Mouse (Mus musculus): ENCODE data around the gene Hist1h2bp. TPM values are rescaled to one million over a fixed set of nuclear protein-coding genes. Genes with fewer than 3 reads are reported as not detected.
"Not testable (repeated sequence)": the region's sequence is repeated elsewhere in the genome, so short reads cannot be mapped to it uniquely, and the experiment has no call there.

Gene Hist1h2bp
- polyA plus RNA-seq (2014; fragmentation: Nextera tagmentation; extraction: Ambion mirVana): 2.5 TPM in 2 replicates

GRCm38 (mm10) chr13:21786899-21787629, at the start of gene Hist1h2bp, which contains the start of gene Hist1h2an:
Hist1h2bp (plus strand) TSS chr13:21787461.
Hist1h2an (minus strand) TSS chr13:21787218.
- H3K9me3 ChIP-seq (ENCODE audit: control insufficient read depth, low read length); H3K27me3 ChIP-seq (ENCODE audit: control insufficient read depth, insufficient read depth, low read length); H3K36me3 ChIP-seq (ENCODE audit: control insufficient read depth, insufficient read depth, low read length): not testable (repeated sequence)
- WGBS: under 1% methylated on average over 33 of the region's 63 CpGs
- Histone ChIP-seq H3K4me3 (ENCODE audit: low read depth, low read length) (peak within 1 kb of the TSS; percentile 34), H3K9ac (ENCODE audit: low read length) (peak within 1 kb of the TSS; percentile 64), H3K4me2 (peak within 1 kb of the TSS; percentile 48), H3K27ac (ENCODE audit: low read depth, low read length) (peak within 1 kb of the TSS; percentile 87), H3K4me1 (ENCODE audit: control insufficient read depth, insufficient read depth, low read length) (peaks cover 34% of the 10 kb centered on the region)
- ATAC-seq (ENCODE audit: low FRiP score) (peak; percentile 95), DNase-seq (ENCODE audit: low spot score, missing footprints) (peak; percentile 99)

- Histone ChIP-seq H3K27ac (ENCODE audit: low read depth, low read length) (no peak overlapping the region), H3K27me3 (ENCODE audit: control insufficient read depth, insufficient read depth, low read length) (no peaks in the 10 kb centered on the region), H3K36me3 (ENCODE audit: control insufficient read depth, insufficient read depth, low read length) (no peaks in the 10 kb centered on the region), H3K9ac (ENCODE audit: low read length) (no peak overlapping the region), H3K4me2 (no peak overlapping the region), H3K4me1 (ENCODE audit: control insufficient read depth, insufficient read depth, low read length) (peaks cover 4% of the 10 kb centered on the region; the same call in 1 of the 2 replicates), H3K4me3 (ENCODE audit: low read depth, low read length) (no peak overlapping the region), H3K9me3 (ENCODE audit: control insufficient read depth, low read length) (no peaks in the 10 kb centered on the region)
- ATAC-seq (ENCODE audit: low FRiP score): no peak
- WGBS: 84% methylated on average over 1 of the region's 1 CpGs
- DNase-seq (ENCODE audit: low spot score, missing footprints): no peak
Measured at GRCm38 (mm10) chr13:21745006-21745405, 42.3 kb upstream of the Hist1h2bp start.

GRCm38 (mm10) chr13:21749387-21750158, 37.7 kb upstream of the Hist1h2bp start:
- WGBS: 4% methylated on average over 5 of the region's 5 CpGs
- Histone ChIP-seq H3K36me3 (ENCODE audit: control insufficient read depth, insufficient read depth, low read length) (no peaks in the 10 kb centered on the region), H3K4me1 (ENCODE audit: control insufficient read depth, insufficient read depth, low read length) (peaks cover 10% of the 10 kb centered on the region; the same call in 1 of the 2 replicates), H3K4me3 (ENCODE audit: low read depth, low read length) (peak overlapping the region; percentile 56), H3K9ac (ENCODE audit: low read length) (peak overlapping the region; percentile 72), H3K27ac (ENCODE audit: low read depth, low read length) (peak overlapping the region; percentile 94), H3K27me3 (ENCODE audit: control insufficient read depth, insufficient read depth, low read length) (no peaks in the 10 kb centered on the region), H3K4me2 (peak overlapping the region; percentile 87), H3K9me3 (ENCODE audit: control insufficient read depth, low read length) (no peaks in the 10 kb centered on the region)
- ATAC-seq (ENCODE audit: low FRiP score): no peak
- peak; percentile 96 for DNase-seq (ENCODE audit: low spot score, missing footprints)

GRCm38 (mm10) chr13:21750159-21751017, 36.9 kb upstream of the Hist1h2bp start, which contains the start of gene Hist1h4k:
Hist1h4k (minus strand) TSS chr13:21750505.
- H3K27me3 ChIP-seq (ENCODE audit: control insufficient read depth, insufficient read depth, low read length); H3K36me3 ChIP-seq (ENCODE audit: control insufficient read depth, insufficient read depth, low read length); H3K9me3 ChIP-seq (ENCODE audit: control insufficient read depth, low read length): not testable (repeated sequence)
- peak; percentile 85 for ATAC-seq (ENCODE audit: low FRiP score)
- Histone ChIP-seq H3K4me1 (ENCODE audit: control insufficient read depth, insufficient read depth, low read length) (peaks cover 10% of the 10 kb centered on the region; the same call in 1 of the 2 replicates), H3K4me2 (peak within 1 kb of the TSS; percentile 87), H3K27ac (ENCODE audit: low read depth, low read length) (peak within 1 kb of the TSS; percentile 94), H3K9ac (ENCODE audit: low read length) (peak within 1 kb of the TSS; percentile 72), H3K4me3 (ENCODE audit: low read depth, low read length) (peak within 1 kb of the TSS; percentile 56)
- under 1% methylated on average over 39 of the region's 56 CpGs for WGBS
- DNase-seq (ENCODE audit: low spot score, missing footprints): peak; percentile 100

- no peaks in the 10 kb centered on the region for H3K27me3 ChIP-seq (ENCODE audit: control insufficient read depth, insufficient read depth, low read length)
- DNase-seq (ENCODE audit: low spot score, missing footprints): no peak
- no peaks in the 10 kb centered on the region for H3K9me3 ChIP-seq (ENCODE audit: control insufficient read depth, low read length)
- no peak overlapping the region for H3K4me2 ChIP-seq
- H3K36me3 ChIP-seq (ENCODE audit: control insufficient read depth, insufficient read depth, low read length): no peaks in the 10 kb centered on the region
- peak overlapping the region; percentile 40; the same call in 1 of the 2 replicates for H3K27ac ChIP-seq (ENCODE audit: low read depth, low read length)
- no peak overlapping the region for H3K9ac ChIP-seq (ENCODE audit: low read length)
- no peak overlapping the region for H3K4me3 ChIP-seq (ENCODE audit: low read depth, low read length)
- ATAC-seq (ENCODE audit: low FRiP score): no peak
- H3K4me1 ChIP-seq (ENCODE audit: control insufficient read depth, insufficient read depth, low read length): peaks cover 10% of the 10 kb centered on the region; the same call in 1 of the 2 replicates
Measured at GRCm38 (mm10) chr13:21751417-21751816, 35.8 kb upstream of the Hist1h2bp start.

- no peaks in the 10 kb centered on the region for H3K36me3 ChIP-seq (ENCODE audit: control insufficient read depth, insufficient read depth, low read length)
- H3K27me3 ChIP-seq (ENCODE audit: control insufficient read depth, insufficient read depth, low read length): no peaks in the 10 kb centered on the region
- H3K9ac ChIP-seq (ENCODE audit: low read length): no peak overlapping the region
- no peak for DNase-seq (ENCODE audit: low spot score, missing footprints)
- WGBS: 77% methylated on average over 3 of the region's 3 CpGs
- H3K4me2 ChIP-seq: no peak overlapping the region
- peak overlapping the region; percentile 91 for H3K27ac ChIP-seq (ENCODE audit: low read depth, low read length)
- no peak overlapping the region for H3K4me3 ChIP-seq (ENCODE audit: low read depth, low read length)
- no peak for ATAC-seq (ENCODE audit: low FRiP score)
- peaks cover 10% of the 10 kb centered on the region; the same call in 1 of the 2 replicates for H3K4me1 ChIP-seq (ENCODE audit: control insufficient read depth, insufficient read depth, low read length)
- H3K9me3 ChIP-seq (ENCODE audit: control insufficient read depth, low read length): no peaks in the 10 kb centered on the region
Measured at GRCm38 (mm10) chr13:21751827-21752226, 35.4 kb upstream of the Hist1h2bp start.

- no peak for ATAC-seq (ENCODE audit: low FRiP score)
- H3K4me1 ChIP-seq (ENCODE audit: control insufficient read depth, insufficient read depth, low read length): peaks cover 10% of the 10 kb centered on the region; the same call in 1 of the 2 replicates
- peak overlapping the region; percentile 91 for H3K27ac ChIP-seq (ENCODE audit: low read depth, low read length)
- DNase-seq (ENCODE audit: low spot score, missing footprints): peak; percentile 89
- no peaks in the 10 kb centered on the region for H3K36me3 ChIP-seq (ENCODE audit: control insufficient read depth, insufficient read depth, low read length)
- no peaks in the 10 kb centered on the region for H3K9me3 ChIP-seq (ENCODE audit: control insufficient read depth, low read length)
- H3K4me3 ChIP-seq (ENCODE audit: low read depth, low read length): no peak overlapping the region
- H3K4me2 ChIP-seq: peak overlapping the region; percentile 61
- 42% methylated on average over 3 of the region's 3 CpGs for whole genome bisulfite sequencing
- H3K9ac ChIP-seq (ENCODE audit: low read length): peak overlapping the region; percentile 72; the same call in 1 of the 2 replicates
- no peaks in the 10 kb centered on the region for H3K27me3 ChIP-seq (ENCODE audit: control insufficient read depth, insufficient read depth, low read length)
Measured at GRCm38 (mm10) chr13:21752356-21752755, 34.9 kb upstream of the Hist1h2bp start.

GRCm38 (mm10) chr13:21753051-21753523, 34.2 kb upstream of the Hist1h2bp start:
- ATAC-seq (ENCODE audit: low FRiP score) (no peak), DNase-seq (ENCODE audit: low spot score, missing footprints) (peak; percentile 93)
- H3K4me3 ChIP-seq (ENCODE audit: low read depth, low read length): peak overlapping the region; percentile 34
- H3K9ac ChIP-seq (ENCODE audit: low read length): peak overlapping the region; percentile 72
- peaks cover 10% of the 10 kb centered on the region; the same call in 1 of the 2 replicates for H3K4me1 ChIP-seq (ENCODE audit: control insufficient read depth, insufficient read depth, low read length)
- H3K27ac ChIP-seq (ENCODE audit: low read depth, low read length): peak overlapping the region; percentile 91
- WGBS: 2% methylated on average over 10 of the region's 10 CpGs
- no peaks in the 10 kb centered on the region for H3K9me3 ChIP-seq (ENCODE audit: control insufficient read depth, low read length)
- H3K27me3 ChIP-seq (ENCODE audit: control insufficient read depth, insufficient read depth, low read length): no peaks in the 10 kb centered on the region
- H3K36me3 ChIP-seq (ENCODE audit: control insufficient read depth, insufficient read depth, low read length): no peaks in the 10 kb centered on the region
- H3K4me2 ChIP-seq: peak overlapping the region; percentile 61

All from midbrain, embryonic 11.5 days (tissue).